ENCODE assay signal across 16 mouse cellular contexts in genomic region chr9:119053964-119054576, GRCm38 (mm10). TPM values are rescaled to one million over a fixed set of nuclear protein-coding genes. Genes with fewer than 3 reads are reported as not detected.
DNase-seq lines count a peak whose midpoint lies in the region; ATAC-seq and TF ChIP-seq lines count a peak whose summit lies in the region.
"Had no signal": no experiment of that assay in that cellular context is flagged by ENCODE, and none has a peak within 500 bp of the region (broad histone marks: within the 10 kb centered on the region; RNA-seq: fewer than 3 reads in every experiment).

No protein-coding gene starts in this region.

- no peak for DNase-seq in kidney, postnatal 14 days
- peak; percentile 48 for DNase-seq in MEL (ENCODE audit: low read depth, low spot score)
- peak; percentile 32 for DNase-seq in lung, postnatal 36 days
- DNase-seq in adrenal gland, postnatal 36 days, result no peak
- DNase-seq in thymus, postnatal 14 days, result no peak
- DNase-seq: adrenal gland, postnatal 10 days; cerebellum, adult 18-20 months; gastrocnemius, postnatal 14 days; heart, postnatal 14 days; kidney, adult 11 months; left cerebral cortex, postnatal 4 days; right cerebral cortex, adult 18-20 months; thymus, postnatal 25 days had no signal

- 74% methylated on average over 9 of the region's 9 CpGs for WGBS in kidney, embryonic 14.5 days
- 64% methylated on average over 9 of the region's 9 CpGs for WGBS in intestine, embryonic 16.5 days

- no peak for TF ChIP-seq RAD21 in MEL (IDR thresholded peaks at IDR 0.05; ENCODE audit: low read depth, low read length)

- H3K27me3 ChIP-seq in kidney, embryonic 14.5 days (ENCODE audit: control insufficient read depth, insufficient read depth, low read length), result no peaks in the 10 kb centered on the region
- no peaks in the 10 kb centered on the region for H3K27me3 ChIP-seq in MEL (ENCODE audit: control insufficient read depth in 1 of 2, insufficient read depth in 2 of 2, low read length in 2 of 2)
- no peaks in the 10 kb centered on the region for H3K27me3 ChIP-seq in intestine, embryonic 16.5 days (replicated peaks; ENCODE audit: control insufficient read depth, insufficient read depth, low read length)

- TF ChIP-seq POLR2A in MEL (IDR thresholded peaks at IDR 0.05; ENCODE audit: control insufficient read depth in 1 of 2, insufficient read depth in 1 of 2, low read depth in 1 of 2, low read length in 2 of 2, poor library complexity in 1 of 2), result no peak

- H3K36me3 ChIP-seq in kidney, embryonic 14.5 days (ENCODE audit: control insufficient read depth, insufficient read depth, low read length), result no peaks in the 10 kb centered on the region
- H3K36me3 ChIP-seq in MEL (ENCODE audit: control insufficient read depth in 1 of 2, insufficient read depth in 2 of 2, low read length in 2 of 2), result peaks cover 0 to 12% of the 10 kb centered on the region in 2 experiments; a peak in 2 of 4 replicates
- no peaks in the 10 kb centered on the region for H3K36me3 ChIP-seq in intestine, embryonic 16.5 days (ENCODE audit: control insufficient read depth, insufficient read depth, low read length)
- H3K36me3 ChIP-seq: hindbrain, embryonic 13.5 days had no signal

- TF ChIP-seq EP300 in MEL (IDR thresholded peaks at IDR 0.05; ENCODE audit: low read depth in 1 of 2, low read length in 2 of 2), result peak; percentile 23 to 54; a peak in 3 of 4 replicates

- no peaks in the 10 kb centered on the region; the same call in 1 of the 2 replicates for H3K79me2 ChIP-seq in MEL (ENCODE audit: control insufficient read depth, insufficient read depth, low read length, poor library complexity)

- H3K4me2 ChIP-seq in kidney, embryonic 14.5 days (replicated peaks; ENCODE audit: low read depth, low read length), result peak overlapping the region; percentile 67
- H3K4me2 ChIP-seq in intestine, embryonic 16.5 days (ENCODE audit: low read depth, low read length), result no peak overlapping the region

- H3K27ac ChIP-seq in kidney, embryonic 14.5 days (ENCODE audit: low read depth, low read length), result no peak overlapping the region
- peak overlapping the region; percentile 31 for H3K27ac ChIP-seq in MEL (ENCODE audit: control insufficient read depth, low read depth, low read length)
- H3K27ac ChIP-seq in intestine, embryonic 16.5 days (ENCODE audit: low read length), result no peak overlapping the region
- H3K27ac ChIP-seq: hindbrain, embryonic 13.5 days had no signal

- ATAC-seq in kidney, embryonic 14.5 days (ENCODE audit: low FRiP score, low TSS enrichment), result no peak
- peak; percentile 23; the same call in 1 of the 2 replicates for ATAC-seq in intestine, embryonic 16.5 days

- peaks cover 27% of the 10 kb centered on the region; the same call in 1 of the 2 replicates for H3K4me1 ChIP-seq in kidney, embryonic 14.5 days (ENCODE audit: control insufficient read depth, insufficient read depth, low read length)
- peaks cover 7 to 15% of the 10 kb centered on the region in 2 experiments; a peak in 3 of 4 replicates for H3K4me1 ChIP-seq in MEL (ENCODE audit: control insufficient read depth in 1 of 2, insufficient read depth in 2 of 2, low read length in 2 of 2)
- H3K4me1 ChIP-seq in intestine, embryonic 16.5 days (ENCODE audit: control insufficient read depth, insufficient read depth, low read length), result peaks cover 19% of the 10 kb centered on the region

- H3K9ac ChIP-seq in kidney, embryonic 14.5 days (ENCODE audit: low read depth, low read length), result no peak overlapping the region
- peak overlapping the region; percentile 69; the same call in 1 of the 2 replicates for H3K9ac ChIP-seq in MEL (ENCODE audit: control insufficient read depth, low read depth, low read length, poor library complexity, severe bottlenecking)
- no peak overlapping the region for H3K9ac ChIP-seq in intestine, embryonic 16.5 days (ENCODE audit: low read depth, low read length)
- H3K9ac ChIP-seq: hindbrain, embryonic 13.5 days had no signal

- H3K9me3 ChIP-seq in kidney, embryonic 14.5 days (ENCODE audit: control insufficient read depth, low read length), result no peaks in the 10 kb centered on the region
- no peaks in the 10 kb centered on the region for H3K9me3 ChIP-seq in MEL (replicated peaks; ENCODE audit: insufficient read depth, low read length)
- H3K9me3 ChIP-seq in intestine, embryonic 16.5 days (ENCODE audit: control insufficient read depth, low read length), result no peaks in the 10 kb centered on the region
- H3K9me3 ChIP-seq: hindbrain, embryonic 13.5 days had no signal

- no peak for TF ChIP-seq CTCF in MEL (IDR thresholded peaks at IDR 0.05 in 2 of 3, conservative IDR thresholded peaks at IDR 0.05 in 1 of 3; ENCODE audit: control insufficient read depth in 1 of 3, insufficient read depth in 1 of 3, low read depth in 2 of 3, low read length in 3 of 3, poor library complexity in 1 of 3, severe bottlenecking in 1 of 3)

- no peak overlapping the region for H3K4me3 ChIP-seq in kidney, embryonic 14.5 days (ENCODE audit: low read length)
- peak overlapping the region in 1 of 2 experiments; percentile 86; a peak in 1 of 4 replicates for H3K4me3 ChIP-seq in MEL (ENCODE audit: control insufficient read depth in 1 of 2, insufficient read depth in 1 of 2, low read depth in 2 of 2, low read length in 2 of 2)
- no peak overlapping the region for H3K4me3 ChIP-seq in intestine, embryonic 16.5 days (ENCODE audit: low read length)

TF ChIP-seq in MEL, 35 proteins besides CTCF, POLR2A, EP300 and RAD21:
- TF ChIP-seq POLR2AphosphoS5 (IDR thresholded peaks at IDR 0.05; ENCODE audit: borderline replicate concordance, low read depth, low read length), result no peak
- TF ChIP-seq MAFK (IDR thresholded peaks at IDR 0.05; ENCODE audit: borderline replicate concordance, low read depth, low read length), result no peak
- TF ChIP-seq SIN3A (IDR thresholded peaks at IDR 0.05; ENCODE audit: low read length), result peak; percentile 33; the same call in 1 of the 2 replicates
- no peak for TF ChIP-seq POLR2AphosphoS2 (IDR thresholded peaks at IDR 0.05; ENCODE audit: low read length)
- 0 out of 2 replicates have a peak, but pooled peaks have one; percentile 23 for TF ChIP-seq BHLHE40 (IDR thresholded peaks at IDR 0.05; ENCODE audit: borderline replicate concordance, low read depth, low read length)
- TF ChIP-seq ETS1 (IDR thresholded peaks at IDR 0.05; ENCODE audit: low read depth, low read length), result 0 out of 2 replicates have a peak, but pooled peaks have one; percentile 30
- TF ChIP-seq CHD2 (IDR thresholded peaks at IDR 0.05; ENCODE audit: low read length), result no peak
- TF ChIP-seq USF1 (IDR thresholded peaks at IDR 0.05; ENCODE audit: low read depth, low read length), result peak; percentile 41; the same call in 1 of the 2 replicates
- peak; percentile 48 for TF ChIP-seq GATA1 (IDR thresholded peaks at IDR 0.05; ENCODE audit: low read depth, low read length)
- peak; percentile 48 for TF ChIP-seq MXI1 (IDR thresholded peaks at IDR 0.05; ENCODE audit: low read depth, low read length)

RNA-seq across cellular contexts. Expression of gene Vill, which starts 1.5 kb away (rescaled TPM):
- polyA plus RNA-seq in kidney, embryonic 14.5 days (2014; fragmentation: Nextera tagmentation; extraction: Ambion mirVana), result 26.6 and 40.4 TPM in 2 replicates
- total RNA-seq in MEL (2012; rRNA removed), result 76.2 and 83.3 TPM in 2 replicates
- 100 to 1,000 TPM in 1 of 2 experiments, 10 to 100 TPM in 1; 90.9 to 197 TPM for polyA plus RNA-seq in MEL (2012; ENCODE audit: insufficient read depth in 1 of 2, insufficient read length in 2 of 2, low read depth in 1 of 2, low replicate concordance in 2 of 2, missing spikeins in 1 of 2)
- 13.7 and 14.9 TPM in 2 replicates for polyA plus RNA-seq in intestine, embryonic 16.5 days (2015; fragmentation: Nextera tagmentation; extraction: Ambion mirVana)
- 1 to 10 TPM in 1 of 2 experiments, under 1 TPM in 1; 0.66 to 1.4 TPM for total RNA-seq in adrenal gland, postnatal 36 days (2021)

RNA-seq across cellular contexts. Expression of gene Plcd1, which starts 39.2 kb away (rescaled TPM):
- polyA plus RNA-seq in kidney, embryonic 14.5 days (2014; fragmentation: Nextera tagmentation; extraction: Ambion mirVana), result 18.5 and 18.7 TPM in 2 replicates
- not detected in 2 replicates for total RNA-seq in MEL (2012; rRNA removed)
- under 1 TPM in 1 of 2 experiments, not detected in 1; 0.36 TPM for polyA plus RNA-seq in MEL (2012; ENCODE audit: insufficient read depth in 1 of 2, insufficient read length in 2 of 2, low read depth in 1 of 2, low replicate concordance in 2 of 2, missing spikeins in 1 of 2)
- polyA plus RNA-seq in intestine, embryonic 16.5 days (2015; fragmentation: Nextera tagmentation; extraction: Ambion mirVana), result 16.9 and 17.3 TPM in 2 replicates
- total RNA-seq in adrenal gland, postnatal 36 days (2021), result 1 to 10 TPM; 8.0 to 9.6 TPM

RNA-seq across cellular contexts. Expression of gene Dlec1, which starts 48.2 kb away (rescaled TPM):
- polyA plus RNA-seq in kidney, embryonic 14.5 days (2014; fragmentation: Nextera tagmentation; extraction: Ambion mirVana), result 2.4 and 3.2 TPM in 2 replicates
- total RNA-seq in MEL (2012; rRNA removed), result not detected in 2 replicates
- polyA plus RNA-seq in MEL (2012; ENCODE audit: insufficient read depth in 1 of 2, insufficient read length in 2 of 2, low read depth in 1 of 2, low replicate concordance in 2 of 2, missing spikeins in 1 of 2), result under 1 TPM in 1 of 2 experiments, not detected in 1; 0.22 TPM
- 0.31 and 0.43 TPM in 2 replicates for polyA plus RNA-seq in intestine, embryonic 16.5 days (2015; fragmentation: Nextera tagmentation; extraction: Ambion mirVana)
- total RNA-seq in adrenal gland, postnatal 36 days (2021), result 1 to 10 TPM; 1.7 to 2.3 TPM

Comparison
In these comparisons a context has a peak if more than half of its experiments do, and no peak if none do; other contexts are left out.
1. DNase-seq: peak in MEL (single experiment) and lung, postnatal 36 days (single experiment); none in kidney, postnatal 14 days (single experiment), adrenal gland, postnatal 36 days (0 of 2) and thymus, postnatal 14 days (single experiment).
2. RNA of gene Plcd1, which starts 39.2 kb away (polyA plus RNA-seq): 18.5 to 18.7 TPM in kidney, embryonic 14.5 days and 16.9 to 17.3 TPM in intestine, embryonic 16.5 days; 0.36 TPM in MEL; every median in the first group is over 10 times any median in the second.